Mouse (Mus musculus) E14TG2a.4 (cell line): Measurements from ENCODE around the gene Arsj.

Source experiments
- H3K27me3 ChIP-seq: 2 replicates; pipeline ENCODE4 v1.6.1; 2014; ENCODE audit warnings: low read length, control low read depth; ENCODE audit not compliant: insufficient read depth
- H3K36me3 ChIP-seq: 2 replicates; pipeline ENCODE4 v1.6.1; 2014; ENCODE audit warnings: low read length, control low read depth; ENCODE audit not compliant: insufficient read depth
- H3K4me1 ChIP-seq: replicated peaks from 2 replicates; pipeline ENCODE4 v1.6.1; 2014; ENCODE audit warnings: low read depth, low read length, control low read depth
- H3K4me3 ChIP-seq: replicated peaks from 2 replicates; pipeline ENCODE4 v1.5.1; 2014; ENCODE audit warnings: mild to moderate bottlenecking, low read length
- H3K9me3 ChIP-seq: 2 replicates; pipeline ENCODE4 v1.6.1; 2014; ENCODE audit warnings: low read length, control low read depth
- CTCF ChIP-seq: conservative IDR thresholded peaks from 2 replicates; pipeline ENCODE4 v1.5.1; 2014; ENCODE audit warnings: low read length
- NANOG ChIP-seq: IDR thresholded peaks from 2 replicates; pipeline ENCODE4 v1.6.1; 2014; ENCODE audit warnings: borderline replicate concordance, low read length, mixed read lengths
- POU5F1 ChIP-seq: IDR thresholded peaks from 2 replicates; pipeline ENCODE4 v1.6.1; 2014; ENCODE audit warnings: low read length, borderline replicate concordance

Gene Arsj

GRCm38 (mm10) chr3:126363568-126364505, at the start of gene Arsj:
Gene Arsj, plus strand, starts transcription at chr3:126363684.
- H3K27me3 ChIP-seq = peaks cover 27% of the 10 kb centered on the region
- no peaks in the 10 kb centered on the region for H3K9me3 ChIP-seq
- peak within 1 kb of the TSS; percentile 65 for H3K4me3 ChIP-seq
- H3K4me1 ChIP-seq = 0 out of 2 replicates have a peak, but pooled peaks cover 3% of the 10 kb centered on the region
- TF ChIP-seq NANOG = no peak
- TF ChIP-seq CTCF = no peak
- no peak for TF ChIP-seq POU5F1
- H3K36me3 ChIP-seq = no peaks in the 10 kb centered on the region

- H3K36me3 ChIP-seq = no peaks in the 10 kb centered on the region
- TF ChIP-seq CTCF (no peak), NANOG (no peak)
- H3K4me1 ChIP-seq = no peaks in the 10 kb centered on the region
- no peaks in the 10 kb centered on the region for H3K27me3 ChIP-seq
- no peak overlapping the region for H3K4me3 ChIP-seq
- H3K9me3 ChIP-seq = no peaks in the 10 kb centered on the region
These were observed 38.5 kb upstream of the Arsj start for GRCm38 (mm10) chr3:126324872-126325498.

- Histone ChIP-seq H3K36me3 (no peaks in the 10 kb centered on the region), H3K4me3 (no peak overlapping the region), H3K4me1 (no peaks in the 10 kb centered on the region), H3K9me3 (no peaks in the 10 kb centered on the region), H3K27me3 (no peaks in the 10 kb centered on the region)
- TF ChIP-seq POU5F1 = no peak
- TF ChIP-seq NANOG = no peak
- TF ChIP-seq CTCF = no peak
These were observed 37.4 kb upstream of the Arsj start for GRCm38 (mm10) chr3:126325891-126326627.

GRCm38 (mm10) chr3:126326628-126327325, 36.7 kb upstream of the Arsj start:
- no peak for TF ChIP-seq POU5F1
- no peak for TF ChIP-seq NANOG
- TF ChIP-seq CTCF = no peak
- no peaks in the 10 kb centered on the region for H3K27me3 ChIP-seq

GRCm38 (mm10) chr3:126335329-126335728, 28.2 kb upstream of the Arsj start:
- no peak overlapping the region for H3K4me3 ChIP-seq
- no peaks in the 10 kb centered on the region for H3K4me1 ChIP-seq
- no peaks in the 10 kb centered on the region for H3K9me3 ChIP-seq
- TF ChIP-seq POU5F1 (no peak), CTCF (no peak), NANOG (no peak)
- no peaks in the 10 kb centered on the region for H3K36me3 ChIP-seq
- H3K27me3 ChIP-seq = no peaks in the 10 kb centered on the region

More at GRCm38 (mm10) chr3:126326628-126327325, 36.7 kb upstream of the Arsj start:
- no peaks in the 10 kb centered on the region for H3K4me1 ChIP-seq
- H3K9me3 ChIP-seq = no peaks in the 10 kb centered on the region
- H3K36me3 ChIP-seq = no peaks in the 10 kb centered on the region
- H3K4me3 ChIP-seq = no peak overlapping the region

GRCm38 (mm10) chr3:126344745-126345144, 18.7 kb upstream of the Arsj start:
- no peak for TF ChIP-seq NANOG
- no peak for TF ChIP-seq POU5F1
- TF ChIP-seq CTCF = no peak

GRCm38 (mm10) chr3:126359760-126360159, 3.7 kb upstream of the Arsj start:
- no peak overlapping the region for H3K4me3 ChIP-seq
- TF ChIP-seq NANOG (no peak), POU5F1 (no peak), CTCF (no peak)

More at GRCm38 (mm10) chr3:126344745-126345144, 18.7 kb upstream of the Arsj start:
- Histone ChIP-seq H3K9me3 (no peaks in the 10 kb centered on the region), H3K27me3 (no peaks in the 10 kb centered on the region), H3K36me3 (no peaks in the 10 kb centered on the region), H3K4me1 (no peaks in the 10 kb centered on the region), H3K4me3 (no peak overlapping the region)

GRCm38 (mm10) chr3:126362392-126362791, 1.1 kb upstream of the Arsj start:
- TF ChIP-seq POU5F1 (no peak), NANOG (no peak), CTCF (no peak)
- Histone ChIP-seq H3K4me1 (0 out of 2 replicates have a peak, but pooled peaks cover 3% of the 10 kb centered on the region), H3K27me3 (peaks cover 27% of the 10 kb centered on the region), H3K36me3 (no peaks in the 10 kb centered on the region), H3K9me3 (no peaks in the 10 kb centered on the region), H3K4me3 (no peak overlapping the region)

More at GRCm38 (mm10) chr3:126359760-126360159, 3.7 kb upstream of the Arsj start:
- Histone ChIP-seq H3K9me3 (no peaks in the 10 kb centered on the region), H3K4me1 (0 out of 2 replicates have a peak, but pooled peaks cover 3% of the 10 kb centered on the region), H3K27me3 (peaks cover 25% of the 10 kb centered on the region), H3K36me3 (no peaks in the 10 kb centered on the region)
